In genomic region chr3:85295229-85295628, GRCm38 (mm10) we compare ENCODE assay signal across 15 mouse cellular contexts.
DNase-seq lines count a peak whose midpoint lies in the region; ATAC-seq lines count a peak whose summit lies in the region.
"Had no signal": no experiment of that assay in that cellular context is flagged by ENCODE, and none has a peak within 500 bp of the region (broad histone marks: within the 10 kb centered on the region; RNA-seq: fewer than 3 reads in every experiment).

No protein-coding gene starts in this region.

- intact Hi-C loops in left cerebral cortex, postnatal 4 days (cut with DNase I): no loop called here

- ATAC-seq in frontal cortex, adult (ENCODE audit: low TSS enrichment): peak; percentile 98

- DNase-seq in frontal cortex, postnatal 14 days (ENCODE audit: low spot score in 2 of 2): no peak
- peak; percentile 51 to 63 for DNase-seq in left cerebral cortex, adult 9 months (ENCODE audit: low spot score in 2 of 2)
- no peak for DNase-seq in left cerebral cortex, postnatal 4 days
- peak; percentile 65 to 67 for DNase-seq in frontal cortex, postnatal 36 days (ENCODE audit: low spot score in 2 of 2)
- peak; percentile 73 for DNase-seq in telencephalon, adult 2 months (ENCODE audit: low read depth, low spot score)
- no peak for DNase-seq in lung, postnatal 25 days (ENCODE audit: low spot score)
- no peak for DNase-seq in cerebellum, adult 8-10 months
- DNase-seq: adrenal gland, postnatal 36 days; cerebellum, postnatal 36 days; gastrocnemius, postnatal 25 days; heart, postnatal 4 days; kidney, adult 11 months; lung, adult 2 months; lung, postnatal 4 days had no signal

Comparison
In these comparisons a context has a peak if more than half of its experiments do, and no peak if none do; other contexts are left out.
1. DNase-seq: peak in left cerebral cortex, adult 9 months (2 of 2), frontal cortex, postnatal 36 days (2 of 2) and telencephalon, adult 2 months (single experiment); none in frontal cortex, postnatal 14 days (0 of 2), left cerebral cortex, postnatal 4 days (single experiment), lung, postnatal 25 days (single experiment) and cerebellum, adult 8-10 months (single experiment).